In genomic region chr9:47527290-47527689, GRCm38 (mm10) we compare ENCODE assay signal across 20 mouse cellular contexts.
"Had no signal": no experiment of that assay in that cellular context is flagged by ENCODE, and none has a peak within 500 bp of the region (broad histone marks: within the 10 kb centered on the region; RNA-seq: fewer than 3 reads in every experiment).

No protein-coding gene starts in this region.

- ATAC-seq: liver, postnatal 0 days; lung, postnatal 0 days; midbrain, embryonic 13.5 days had no signal

- H3K9ac ChIP-seq: limb, embryonic 12.5 days; limb, embryonic 15.5 days; liver, embryonic 14.5 days; liver, postnatal 0 days; lung, embryonic 14.5 days; midbrain, embryonic 13.5 days; neural tube, embryonic 12.5 days had no signal

- DNase-seq: kidney, adult 18-20 months; kidney, adult 9 months; kidney, postnatal 14 days; kidney, postnatal 4 days; left cerebral cortex, postnatal 4 days; liver, postnatal 0 days; lung, embryonic 14.5 days; retina, postnatal 1 day; right cerebral cortex, postnatal 14 days; right cerebral cortex, postnatal 4 days; thymus, postnatal 25 days had no signal

- H3K9me3 ChIP-seq: limb, embryonic 12.5 days; limb, embryonic 15.5 days; midbrain, embryonic 13.5 days; neural tube, embryonic 12.5 days had no signal

- H3K27me3 ChIP-seq: neural tube, embryonic 12.5 days had no signal

- H3K4me3 ChIP-seq: limb, embryonic 12.5 days; limb, embryonic 15.5 days; midbrain, embryonic 13.5 days; neural tube, embryonic 12.5 days had no signal

- H3K36me3 ChIP-seq: limb, embryonic 12.5 days; limb, embryonic 15.5 days; midbrain, embryonic 13.5 days; neural tube, embryonic 12.5 days had no signal

- H3K27ac ChIP-seq: limb, embryonic 12.5 days; limb, embryonic 15.5 days; liver, embryonic 14.5 days; macrophage; midbrain, embryonic 13.5 days; neural tube, embryonic 12.5 days; stomach, postnatal 0 days had no signal

- H3K4me2 ChIP-seq: limb, embryonic 12.5 days; limb, embryonic 15.5 days; liver, embryonic 11.5 days; lung, embryonic 14.5 days; midbrain, embryonic 13.5 days; neural tube, embryonic 12.5 days had no signal
